Mouse (Mus musculus): ENCODE data around the gene Map4k4.

Gene Map4k4

DNA sequence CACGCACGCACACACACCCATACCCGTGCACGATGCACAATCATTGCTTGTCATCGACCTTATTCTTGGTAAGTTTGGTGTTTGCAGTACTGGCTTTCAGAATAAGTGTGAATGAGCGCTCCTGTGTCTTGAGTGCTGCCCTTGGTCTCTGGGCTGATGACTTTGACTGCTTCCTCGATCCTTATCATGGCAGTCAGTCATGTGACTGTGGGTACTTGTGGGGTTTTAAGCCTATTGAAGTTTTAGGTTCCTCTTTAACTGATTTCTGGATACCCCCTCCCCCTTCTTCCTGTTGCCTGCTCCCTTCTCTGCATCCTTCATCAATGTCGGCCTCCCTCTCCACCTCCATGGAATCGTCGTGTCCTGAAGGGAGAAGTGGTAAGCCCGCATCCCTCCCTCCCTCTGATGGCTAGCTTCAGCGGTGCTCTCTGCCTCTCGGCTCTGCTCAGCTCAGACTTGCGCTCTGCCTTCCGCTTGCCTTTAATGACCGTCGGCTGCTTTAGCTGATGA lies 107.3 kb downstream of the Map4k4 start:
- no peak for DNase-seq

- no peak for DNase-seq
Measured at GRCm38 (mm10) chr1:40012696-40013095, 112.0 kb downstream of the Map4k4 start.

DNA sequence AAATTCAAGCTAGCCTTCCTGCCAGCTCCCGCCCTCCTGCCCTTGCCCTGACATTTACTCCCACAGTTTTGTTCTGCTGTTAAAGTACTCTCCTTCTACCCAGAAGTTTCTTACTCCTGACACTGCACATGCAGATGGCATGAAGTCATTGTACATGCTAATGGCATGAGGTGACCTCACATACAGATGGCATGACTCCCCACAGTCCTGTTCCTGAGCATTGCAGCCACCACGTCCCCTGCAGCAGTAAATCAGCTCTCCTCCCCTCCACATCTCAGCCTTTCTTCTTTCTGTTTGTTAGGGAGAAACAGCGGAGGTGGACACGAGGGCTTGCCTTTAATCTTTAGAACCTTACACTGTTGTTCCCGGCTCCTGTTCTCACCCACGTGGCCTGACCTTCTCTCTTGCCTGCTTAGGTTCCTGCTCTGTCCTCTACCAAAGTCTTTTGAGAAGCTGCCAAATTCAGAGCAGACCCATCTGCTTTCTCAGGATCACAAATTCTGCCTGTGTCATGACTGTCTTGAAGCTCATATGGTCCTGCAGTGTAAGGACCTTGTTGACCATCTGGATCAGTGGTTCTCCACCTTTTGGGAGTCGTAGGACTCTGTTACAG lies 114.5 kb downstream of the Map4k4 start:
- DNase-seq: peak; percentile 81

- DNase-seq: no peak
Measured at GRCm38 (mm10) chr1:40021617-40022016, 120.9 kb downstream of the Map4k4 start.

DNA sequence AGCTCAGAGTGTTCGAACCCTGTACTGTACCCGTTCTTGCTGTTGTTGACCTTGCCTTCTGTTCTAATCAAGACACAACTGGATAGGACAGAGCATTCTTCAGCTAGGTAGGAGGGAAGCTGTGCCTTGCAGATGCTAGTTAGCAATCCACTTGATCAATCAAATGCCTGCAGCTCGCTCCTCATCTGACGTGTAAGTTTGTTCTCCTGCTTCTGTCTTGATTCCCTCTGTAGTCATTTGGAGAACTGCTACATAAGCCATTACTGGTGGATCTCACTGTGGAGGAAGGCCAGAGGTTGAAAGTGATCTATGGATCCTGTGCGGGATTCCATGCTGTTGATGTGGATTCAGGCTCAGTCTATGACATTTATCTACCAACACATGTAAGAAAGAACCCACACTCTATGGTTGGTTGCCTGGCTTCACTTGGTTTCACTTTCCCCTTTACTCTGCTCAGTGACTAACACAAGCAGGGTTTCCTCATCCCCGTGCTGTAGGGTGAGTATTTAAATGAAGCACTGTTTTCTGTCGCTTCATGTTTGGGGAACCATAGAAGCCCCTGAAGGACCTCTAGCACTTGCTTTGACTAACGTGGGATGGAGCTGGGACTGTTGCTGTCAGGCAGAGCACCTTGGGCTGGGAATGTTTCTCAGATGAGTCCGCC lies 121.9 kb downstream of the Map4k4 start:
- DNase-seq: no peak

GRCm38 (mm10) chr1:40023206-40023605 lies 122.5 kb downstream of the Map4k4 start:
- no peak for DNase-seq

- DNase-seq: no peak
Measured at GRCm38 (mm10) chr1:40023748-40024147, 123.0 kb downstream of the Map4k4 start.

DNA sequence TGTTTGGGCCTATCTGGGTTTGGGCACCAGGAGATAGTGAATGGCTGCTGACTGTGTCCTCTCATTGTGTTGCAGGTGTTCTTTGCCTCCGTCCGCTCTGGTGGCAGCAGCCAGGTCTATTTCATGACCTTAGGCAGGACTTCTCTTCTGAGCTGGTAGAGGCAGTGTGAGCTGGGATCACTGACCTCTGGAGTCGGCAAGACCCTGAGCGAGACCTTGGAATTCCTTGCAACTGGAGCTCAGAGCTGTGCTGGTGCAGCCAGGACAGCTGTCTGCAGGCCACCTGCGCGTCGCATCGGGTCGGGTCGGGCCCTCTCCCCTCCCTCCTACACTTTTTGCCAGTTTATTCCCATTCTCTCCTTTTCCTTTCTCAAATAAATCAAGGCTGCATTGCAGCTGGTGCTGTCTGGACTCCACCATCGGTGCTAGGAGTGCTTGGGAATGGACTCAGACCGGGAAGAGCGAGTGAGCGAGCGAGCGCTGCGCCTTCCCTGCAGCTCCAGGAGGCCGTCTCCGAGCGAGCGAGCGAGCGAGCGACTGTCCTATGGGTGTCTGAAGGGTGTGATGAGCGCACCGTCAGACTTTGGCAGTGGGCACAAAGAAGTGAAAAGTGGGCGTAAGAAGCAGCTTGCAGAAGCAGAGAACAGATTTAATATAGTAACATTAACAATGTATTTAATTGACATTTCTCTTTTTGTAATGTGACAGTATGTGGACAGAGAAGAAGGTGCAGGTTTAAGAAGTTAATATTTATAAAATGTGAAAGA lies 124.0 kb downstream of the Map4k4 start:
- DNase-seq: no peak

DNA sequence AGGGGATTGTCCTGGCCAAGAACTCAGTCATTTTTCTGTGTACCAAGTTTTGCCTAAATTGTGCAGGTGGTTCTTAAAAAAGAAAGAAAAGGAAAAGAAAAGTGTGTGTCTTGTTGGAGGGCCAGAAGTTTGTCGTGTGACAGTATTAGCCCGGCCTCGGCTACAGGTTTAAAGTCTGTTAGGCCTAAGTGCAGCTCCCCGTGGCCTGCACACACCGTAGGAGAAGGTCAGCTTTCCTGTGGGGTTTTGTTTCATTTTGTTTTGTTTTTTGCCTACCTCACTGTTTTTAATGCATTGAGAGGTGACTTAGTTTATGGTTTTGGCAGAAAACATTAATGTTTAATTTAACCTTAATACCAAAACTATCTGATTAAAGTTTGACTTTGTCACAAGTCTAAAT lies 124.7 kb downstream of the Map4k4 start:
- no peak for DNase-seq

DNA sequence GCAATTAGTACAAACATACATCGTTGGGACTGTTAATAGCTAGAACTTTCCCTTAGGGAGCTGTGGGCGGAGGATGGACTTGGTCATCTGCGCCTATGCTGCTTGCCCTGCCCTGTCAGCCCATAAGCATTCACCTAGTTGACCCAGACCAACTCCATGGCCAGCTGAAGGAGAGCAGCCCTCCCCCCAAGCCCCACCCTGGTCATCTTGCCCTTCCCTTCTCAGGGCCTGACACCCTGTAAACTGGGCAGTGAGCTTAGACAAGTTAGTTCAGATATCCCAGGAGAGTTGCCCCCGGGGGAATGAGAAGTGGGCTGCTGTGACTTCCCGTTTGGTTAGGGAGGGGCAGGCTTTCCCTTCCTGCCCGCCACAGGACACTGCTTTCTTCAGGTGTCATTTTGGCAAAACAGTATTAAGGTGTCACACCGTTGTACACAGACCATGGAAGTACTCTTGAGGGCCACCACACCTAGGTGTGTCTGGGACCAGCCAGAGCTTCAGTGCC lies 126.5 kb downstream of the Map4k4 start:
- DNase-seq: no peak

DNA sequence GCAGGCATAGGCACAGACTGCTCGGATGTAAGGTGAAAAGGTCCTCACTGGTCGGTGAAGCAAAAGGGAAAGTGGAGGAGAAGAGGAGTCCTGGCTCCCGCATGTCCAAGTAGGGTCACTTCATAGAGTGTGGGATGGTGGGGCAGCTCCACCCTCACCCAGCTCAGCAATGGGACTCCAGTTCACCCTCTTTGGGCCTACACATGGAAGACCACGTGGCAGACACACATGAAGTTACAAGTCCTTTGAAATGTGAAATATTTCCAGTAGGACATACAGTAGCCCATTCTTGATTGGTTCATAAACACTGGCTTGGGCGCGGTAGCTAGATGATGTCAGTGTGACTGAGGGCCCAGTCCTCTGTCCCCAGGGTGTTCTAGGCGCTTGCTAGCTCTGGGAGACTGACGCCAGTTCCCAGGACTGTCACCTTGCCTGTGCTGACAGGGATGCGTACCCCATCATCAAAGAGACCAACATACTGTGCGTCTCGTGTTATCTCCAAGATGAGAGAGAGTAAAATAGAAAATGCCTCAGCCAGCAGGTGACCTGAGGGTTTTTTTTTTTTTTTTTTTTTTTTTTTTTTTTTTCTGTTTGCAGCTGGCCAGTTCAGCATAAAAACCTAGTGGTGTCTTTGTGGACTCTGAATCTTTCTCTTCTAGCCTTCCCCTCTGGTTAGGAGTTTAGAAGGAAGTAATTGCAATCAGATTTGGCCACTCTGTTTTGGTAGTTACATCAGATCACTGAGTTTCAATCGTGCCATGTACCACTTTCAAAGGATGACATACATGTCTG lies 127.7 kb downstream of the Map4k4 start:
- DNase-seq: no peak

DNA sequence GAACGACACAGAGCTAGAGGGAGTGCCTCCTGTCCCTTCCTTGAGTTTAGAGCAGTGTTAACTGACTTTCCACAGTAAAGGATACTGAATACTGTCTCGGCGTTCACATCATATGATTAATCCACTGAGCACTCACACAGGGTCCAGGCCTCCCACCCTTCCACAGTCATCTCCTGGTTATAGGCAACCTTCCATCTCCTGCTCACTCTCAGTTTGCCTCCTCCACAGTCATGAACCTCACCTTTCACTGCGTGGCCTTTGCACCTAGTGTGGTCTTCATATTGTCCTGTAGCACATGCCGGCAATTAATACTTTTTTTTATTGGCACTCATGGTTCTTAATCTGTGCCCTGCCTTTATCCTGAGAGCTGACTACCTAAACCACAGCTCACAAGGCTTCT lies 128.9 kb downstream of the Map4k4 start:
- DNase-seq: no peak

DNA sequence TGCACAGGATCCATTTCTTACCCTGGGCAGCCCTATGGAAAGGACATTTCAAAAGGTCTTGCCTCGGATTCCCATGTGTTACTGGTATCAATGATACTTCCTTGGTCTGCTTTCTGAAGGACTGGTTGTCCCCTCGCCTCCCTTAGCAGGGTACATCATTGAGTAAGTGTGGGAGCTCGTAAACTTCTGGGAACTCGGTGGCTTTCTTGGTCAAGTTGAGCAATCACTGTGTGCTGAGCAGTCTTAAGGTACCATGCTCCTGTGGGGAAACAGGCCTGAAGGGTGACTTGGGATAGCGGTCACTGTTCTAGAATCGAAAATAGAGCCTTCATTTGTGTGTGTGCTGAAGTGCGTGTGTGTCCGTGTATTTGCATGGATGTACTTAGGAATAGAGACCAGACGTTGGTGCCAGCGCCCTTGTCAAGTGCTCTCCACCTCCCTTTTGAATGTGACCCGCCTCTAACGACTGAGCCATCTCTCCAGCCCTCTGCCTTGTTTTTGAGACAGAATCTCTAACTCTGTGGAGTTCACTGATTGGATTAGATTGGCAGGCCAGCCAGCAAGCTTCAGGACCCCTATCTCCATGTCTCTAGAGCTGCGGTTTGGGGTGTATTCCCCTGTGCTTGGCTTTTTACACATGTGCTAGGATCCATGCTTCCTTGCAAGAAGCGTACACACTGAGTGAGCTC lies 129.7 kb downstream of the Map4k4 start:
- DNase-seq: no peak

- DNase-seq: no peak
Measured at GRCm38 (mm10) chr1:40030976-40031356, 130.3 kb downstream of the Map4k4 start.

- no peak for DNase-seq
Measured at GRCm38 (mm10) chr1:40031626-40032025, 130.9 kb downstream of the Map4k4 start.

DNA sequence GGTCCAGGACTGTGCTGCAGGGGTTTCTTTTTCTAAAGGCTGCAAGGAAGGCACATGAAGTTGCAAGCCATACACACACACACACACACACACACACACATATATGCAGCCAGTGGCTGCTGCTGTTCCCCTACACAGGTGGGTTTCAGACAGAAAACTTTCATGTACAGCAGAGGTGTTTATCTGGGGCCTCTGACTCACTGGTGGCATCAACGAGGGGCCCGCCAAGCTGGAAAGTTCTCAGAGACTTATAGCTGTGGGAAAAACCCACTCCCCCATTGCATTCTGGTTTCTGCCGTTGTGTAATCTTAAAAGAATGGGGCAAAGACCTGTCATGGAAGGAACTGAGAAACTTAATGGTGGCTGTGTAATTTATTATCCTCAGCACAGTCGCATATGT lies 132.6 kb downstream of the Map4k4 start:
- no peak for DNase-seq

- no peak for DNase-seq
Measured at GRCm38 (mm10) chr1:40033743-40034420, 133.2 kb downstream of the Map4k4 start.

DNA sequence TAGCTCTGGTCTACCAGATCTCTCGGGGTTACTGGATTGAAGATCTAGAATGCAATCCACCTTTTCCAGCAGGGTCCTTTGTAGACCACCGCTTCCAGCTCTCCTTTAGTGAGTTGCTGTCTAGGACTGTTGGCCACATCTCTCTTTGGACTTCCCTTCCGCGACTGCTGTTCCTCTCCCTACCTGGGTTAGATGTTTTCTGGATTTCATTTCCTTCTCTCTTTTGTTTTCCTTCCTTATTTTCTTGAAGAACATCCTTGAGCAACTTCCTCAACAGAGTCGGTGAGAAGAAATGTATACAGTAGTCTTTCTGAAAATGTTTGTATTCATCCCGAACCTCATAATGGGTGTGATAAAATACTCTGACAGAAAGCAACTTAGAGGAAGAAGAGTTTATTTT lies 137.1 kb downstream of the Map4k4 start:
- DNase-seq: no peak

- no peak for DNase-seq
Measured at GRCm38 (mm10) chr1:40045686-40046085, 145.0 kb downstream of the Map4k4 start.

GRCm38 (mm10) chr1:40046600-40046999 lies 145.9 kb downstream of the Map4k4 start:
- no peak for DNase-seq

DNA sequence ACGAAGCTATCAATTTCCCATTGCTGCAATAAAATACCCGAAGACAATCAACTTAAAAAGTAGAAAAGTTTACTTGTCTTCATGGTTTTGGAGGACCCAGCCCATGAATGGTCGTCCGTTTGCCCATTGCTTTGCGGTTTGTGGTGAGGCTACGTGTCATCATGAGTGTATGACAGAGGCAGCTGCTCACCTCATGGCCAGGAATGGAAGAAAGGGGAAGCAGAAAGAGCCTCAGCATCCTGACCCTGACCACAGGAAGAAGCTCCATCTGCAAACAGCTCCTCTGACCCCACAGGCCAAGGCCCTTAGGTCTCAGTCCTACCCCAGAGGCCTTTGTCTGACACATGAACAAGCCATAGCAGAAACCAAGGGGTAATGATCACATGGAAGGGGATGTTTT lies 150.4 kb downstream of the Map4k4 start:
- DNase-seq: no peak

- no peak for DNase-seq
Measured at GRCm38 (mm10) chr1:40052156-40052555, 151.4 kb downstream of the Map4k4 start.
